Mouse (Mus musculus): ENCODE measurements at regions not wholly inside any gene's neighbourhood (a gene's known extent, or its start where the extent isn't known, plus 50 kb on each side); places are given as distances from the start of the nearest gene placed in this dataset.

GRCm38 (mm10) chr8:34736214-34736613 lies 624.7 kb upstream of the Gm10131 start:
- ChIA-PET POLR2A (no interaction called here), CTCF (no interaction called here)
- ATAC-seq, result no peak
- H3K27me3 ChIP-seq, result no peaks in the 10 kb centered on the region
- TF ChIP-seq CTCF (IDR thresholded peaks at IDR 0.05), result no peak
- in situ Hi-C loops (cut with MboI; ENCODE audit: low pct_unique_long_range_greater_than_20kb), result no loop called here
- no peak for DNase-seq (ENCODE audit: low read depth, low spot score)

DNA sequence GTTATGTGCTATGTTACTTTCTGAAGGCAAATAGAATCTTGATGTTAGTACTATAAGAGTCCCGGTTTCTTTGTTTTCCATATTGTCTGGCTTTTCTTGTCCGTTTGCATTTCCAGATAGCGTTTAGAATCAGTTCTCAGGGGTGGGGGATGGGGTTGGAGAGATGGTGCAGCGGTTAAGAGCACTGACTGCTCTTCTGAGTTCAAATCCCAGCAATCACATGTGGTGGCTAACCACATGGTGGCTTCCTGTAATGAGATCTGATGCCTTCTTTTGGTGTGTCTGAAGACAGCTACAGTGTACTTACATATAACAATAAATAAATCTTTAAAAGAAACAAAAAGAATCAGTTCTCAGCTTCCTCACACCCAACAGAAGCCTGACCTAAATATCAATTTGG lies 623.5 kb upstream of the Gm10131 start:
- no peak for TF ChIP-seq CTCF (IDR thresholded peaks at IDR 0.05)
- in situ Hi-C loops (cut with MboI; ENCODE audit: low pct_unique_long_range_greater_than_20kb), result no loop called here
- no peaks in the 10 kb centered on the region for H3K27me3 ChIP-seq
- ATAC-seq, result no peak
- POLR2A ChIA-PET, result no interaction called here
- CTCF ChIA-PET, result no interaction called here
- DNase-seq (ENCODE audit: low read depth, low spot score), result no peak

GRCm38 (mm10) chr8:34732808-34733207 lies 621.3 kb upstream of the Gm10131 start:
- ChIA-PET CTCF (interaction anchor here (1.2 kb wide), 1 partner anchor 19 kb away, joined by 4 read pairs; no protein-coding TSS in a partner anchor), POLR2A (no interaction called here)
- ATAC-seq (no peak), DNase-seq (ENCODE audit: low read depth, low spot score) (no peak)
- in situ Hi-C loops (cut with MboI; ENCODE audit: low pct_unique_long_range_greater_than_20kb), result no loop called here
- TF ChIP-seq CTCF (IDR thresholded peaks at IDR 0.05), result no peak
- no peaks in the 10 kb centered on the region for H3K27me3 ChIP-seq

GRCm38 (mm10) chr8:34732362-34732761 lies 620.8 kb upstream of the Gm10131 start:
- TF ChIP-seq CTCF (IDR thresholded peaks at IDR 0.05), result no peak
- ATAC-seq, result no peak
- no peaks in the 10 kb centered on the region for H3K27me3 ChIP-seq
- ChIA-PET CTCF (interaction anchor here (1.2 kb wide), 1 partner anchor 20 kb away, joined by 4 read pairs; no protein-coding TSS in a partner anchor), POLR2A (no interaction called here)
- DNase-seq (ENCODE audit: low read depth, low spot score), result no peak
- in situ Hi-C loops (cut with MboI; ENCODE audit: low pct_unique_long_range_greater_than_20kb), result no loop called here

DNA sequence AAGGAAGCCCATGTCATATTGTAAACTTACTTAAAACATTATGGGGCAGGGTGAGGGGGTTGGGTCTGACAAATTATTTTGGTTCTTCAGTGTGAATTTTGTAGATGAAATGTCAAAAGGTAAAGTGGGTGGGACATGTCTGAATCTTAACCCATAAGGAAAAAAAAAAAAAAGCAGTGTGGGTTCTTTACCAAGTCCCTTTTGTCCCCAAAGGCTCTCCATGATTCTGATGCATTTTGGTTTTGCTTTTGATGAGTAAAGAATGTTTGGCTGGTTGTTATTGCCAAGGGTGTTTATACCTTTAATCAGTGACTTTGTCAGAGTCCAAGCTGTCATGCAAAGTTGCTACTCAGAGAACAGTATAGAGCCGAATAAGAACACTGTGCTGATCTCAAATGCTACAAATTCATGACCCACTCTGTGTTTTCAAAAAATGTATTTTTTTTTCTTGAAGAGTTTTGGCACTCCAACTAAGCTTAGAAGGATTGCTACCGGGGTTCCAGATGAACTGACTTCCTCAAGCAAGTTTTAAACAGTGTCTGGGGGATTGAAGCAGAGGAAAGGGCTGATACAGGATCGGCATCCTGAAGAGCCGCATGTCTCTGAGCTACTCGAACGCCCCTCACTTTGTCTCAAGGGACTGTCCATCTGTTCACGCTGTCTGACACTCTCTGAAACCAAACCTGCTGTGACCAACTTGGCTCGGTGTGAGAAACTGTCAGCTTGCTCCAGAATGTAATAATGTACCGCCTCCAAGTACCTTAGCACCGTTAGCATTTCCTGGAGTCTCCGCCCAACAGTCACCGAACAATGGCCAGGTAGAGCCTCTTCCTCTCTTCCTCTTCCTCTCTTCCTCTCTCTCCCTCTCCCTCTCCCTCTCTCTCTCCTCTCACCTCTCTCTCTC lies 619.8 kb upstream of the Gm10131 start:
- in situ Hi-C loops (cut with MboI; ENCODE audit: low pct_unique_long_range_greater_than_20kb), result no loop called here
- no peak for TF ChIP-seq CTCF (IDR thresholded peaks at IDR 0.05)
- CTCF ChIA-PET, result no interaction called here
- H3K27me3 ChIP-seq, result no peaks in the 10 kb centered on the region
- DNase-seq (ENCODE audit: low read depth, low spot score) (no peak), ATAC-seq (no peak)
- POLR2A ChIA-PET, result no interaction called here

GRCm38 (mm10) chr8:34729585-34729984 lies 618.0 kb upstream of the Gm10131 start:
- no peaks in the 10 kb centered on the region for H3K27me3 ChIP-seq
- DNase-seq (ENCODE audit: low read depth, low spot score) (no peak), ATAC-seq (no peak)
- in situ Hi-C loops (cut with MboI; ENCODE audit: low pct_unique_long_range_greater_than_20kb), result no loop called here
- no peak for TF ChIP-seq CTCF (IDR thresholded peaks at IDR 0.05)
- CTCF ChIA-PET, result no interaction called here
- POLR2A ChIA-PET, result no interaction called here

- no peak for TF ChIP-seq CTCF (IDR thresholded peaks at IDR 0.05)
- in situ Hi-C loops (cut with MboI; ENCODE audit: low pct_unique_long_range_greater_than_20kb), result no loop called here
- POLR2A ChIA-PET, result no interaction called here
Measured at GRCm38 (mm10) chr8:34727699-34728098, 616.2 kb upstream of the Gm10131 start.

DNA sequence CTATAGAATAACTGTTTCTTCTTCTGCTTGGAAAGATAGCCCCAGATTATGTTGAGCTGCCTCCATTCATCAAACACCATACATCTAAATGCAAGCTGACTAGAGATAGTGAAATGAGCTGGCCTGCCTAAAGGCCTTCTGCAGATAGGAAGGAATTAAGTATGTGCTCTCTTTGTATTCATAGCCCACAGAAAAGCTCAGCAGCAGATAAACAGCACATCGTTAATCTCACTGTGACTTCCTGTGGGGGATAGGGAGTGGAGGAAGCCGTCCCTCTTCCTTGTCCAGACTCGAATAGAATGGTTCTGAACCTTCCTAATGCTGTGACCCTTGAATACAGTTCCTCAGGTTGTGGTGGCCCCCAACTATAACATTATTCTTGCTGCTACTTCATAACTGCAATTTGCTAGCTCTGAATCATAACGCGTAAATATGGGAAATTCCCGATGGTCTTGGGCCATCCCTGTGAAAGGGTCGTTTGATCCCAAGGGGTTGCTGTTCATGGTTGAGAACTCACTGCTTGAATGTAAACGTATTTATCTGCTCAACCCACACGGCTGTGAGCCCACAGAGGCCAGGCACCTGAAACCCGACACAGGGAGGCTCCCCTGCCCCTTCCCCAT lies 614.7 kb upstream of the Gm10131 start:
- ChIA-PET POLR2A (no interaction called here), CTCF (interaction anchor here (1.0 to 2.2 kb wide), 2 partner anchors 9 to 11 kb away, joined by 3 to 7 read pairs; no protein-coding TSS in a partner anchor)
- DNase-seq (ENCODE audit: low read depth, low spot score) (no peak), ATAC-seq (no peak)
- TF ChIP-seq CTCF (IDR thresholded peaks at IDR 0.05), result no peak
- in situ Hi-C loops (cut with MboI; ENCODE audit: low pct_unique_long_range_greater_than_20kb), result no loop called here
- no peaks in the 10 kb centered on the region for H3K27me3 ChIP-seq

More at GRCm38 (mm10) chr8:34727699-34728098, 616.2 kb upstream of the Gm10131 start:
- CTCF ChIA-PET, result no interaction called here
- DNase-seq (ENCODE audit: low read depth, low spot score), result no peak
- ATAC-seq, result no peak
- H3K27me3 ChIP-seq, result no peaks in the 10 kb centered on the region

DNA sequence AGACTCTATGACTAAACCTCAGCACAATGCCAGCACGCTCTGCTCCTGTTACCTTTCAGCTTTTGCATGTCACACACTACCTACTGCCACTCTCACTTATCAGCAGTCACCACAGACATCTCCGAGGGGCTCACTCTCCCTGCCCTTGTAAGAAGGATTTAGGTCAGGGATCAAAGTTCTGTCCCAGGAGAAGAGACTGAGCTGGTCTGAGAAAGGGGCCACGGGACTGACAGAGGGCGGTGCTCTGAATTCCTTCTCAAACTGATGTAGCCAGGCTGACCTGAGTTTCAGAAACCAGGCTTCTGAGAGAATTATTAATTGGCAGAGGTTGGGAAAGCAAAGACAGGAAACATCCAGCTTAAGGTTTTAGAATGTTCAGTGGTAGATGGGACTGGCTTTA lies 614.0 kb upstream of the Gm10131 start:
- DNase-seq (ENCODE audit: low read depth, low spot score) (no peak), ATAC-seq (no peak)
- POLR2A ChIA-PET, result no interaction called here
- no peak for TF ChIP-seq CTCF (IDR thresholded peaks at IDR 0.05)
- in situ Hi-C loops (cut with MboI; ENCODE audit: low pct_unique_long_range_greater_than_20kb), result no loop called here
- H3K27me3 ChIP-seq, result no peaks in the 10 kb centered on the region
- CTCF ChIA-PET, result interaction anchor here (1.0 to 2.2 kb wide), 2 partner anchors 9 to 12 kb away, joined by 3 to 7 read pairs; no protein-coding TSS in a partner anchor

DNA sequence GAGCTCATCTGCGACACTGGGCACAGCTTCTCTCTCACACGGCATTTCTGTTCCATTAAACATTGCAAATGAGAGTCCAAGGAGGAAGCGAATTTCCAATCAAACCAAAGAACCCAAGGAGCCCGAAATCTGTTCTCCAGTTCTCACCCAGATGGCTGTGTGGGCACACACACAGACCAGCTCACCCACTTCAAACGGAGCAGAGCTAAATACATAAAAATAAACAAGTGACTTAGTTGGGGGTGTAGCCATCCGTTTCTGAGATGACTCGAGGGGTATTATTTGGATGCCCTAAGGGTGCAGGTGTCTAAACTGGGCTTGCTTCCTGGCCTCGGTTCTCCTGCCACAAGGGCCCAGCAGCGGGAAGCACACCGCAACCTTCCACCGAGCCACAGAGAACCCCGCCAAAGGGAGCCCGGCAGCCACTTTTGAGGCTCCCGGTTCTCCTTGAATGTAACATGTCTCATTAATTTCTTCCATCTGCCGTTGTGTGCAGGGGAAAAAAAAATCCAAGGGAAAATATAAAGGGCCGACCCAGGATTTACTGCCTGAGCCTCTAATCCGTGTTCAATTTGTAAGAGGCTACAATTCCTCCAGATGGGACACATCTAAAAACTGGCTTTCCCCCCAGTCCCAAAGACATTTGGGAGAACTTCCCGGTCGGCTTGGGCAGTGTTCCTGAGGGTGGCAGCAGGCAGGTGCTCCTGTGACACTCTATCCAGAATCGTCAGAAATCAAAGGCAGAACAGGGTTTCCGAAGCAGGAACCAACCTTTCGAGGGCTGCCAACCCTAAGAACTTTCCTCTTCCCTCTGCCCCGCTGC lies 598.6 kb upstream of the Gm10131 start:
- no peak for TF ChIP-seq CTCF (IDR thresholded peaks at IDR 0.05)
- no peak for DNase-seq (ENCODE audit: low read depth, low spot score)
- ChIA-PET CTCF (interaction anchor here (1.4 kb wide), 1 partner anchor 100 kb away, joined by 3 read pairs; no protein-coding TSS in a partner anchor), POLR2A (interaction anchor here (0.6 kb wide), 1 partner anchor 67 kb away, joined by 3 read pairs; no protein-coding TSS in a partner anchor)
- no peak for ATAC-seq
- H3K27me3 ChIP-seq, result no peaks in the 10 kb centered on the region
- in situ Hi-C loops (cut with MboI; ENCODE audit: low pct_unique_long_range_greater_than_20kb), result no loop called here
